Mouse (Mus musculus) kidney, adult 11 months (tissue): ENCODE results near the gene Cdh9.

ENCODE experiments used
- DNase-seq: peaks from one replicate; pipeline ENCODE4 v3.0.0; 2022

Cdh9 gene

DNA sequence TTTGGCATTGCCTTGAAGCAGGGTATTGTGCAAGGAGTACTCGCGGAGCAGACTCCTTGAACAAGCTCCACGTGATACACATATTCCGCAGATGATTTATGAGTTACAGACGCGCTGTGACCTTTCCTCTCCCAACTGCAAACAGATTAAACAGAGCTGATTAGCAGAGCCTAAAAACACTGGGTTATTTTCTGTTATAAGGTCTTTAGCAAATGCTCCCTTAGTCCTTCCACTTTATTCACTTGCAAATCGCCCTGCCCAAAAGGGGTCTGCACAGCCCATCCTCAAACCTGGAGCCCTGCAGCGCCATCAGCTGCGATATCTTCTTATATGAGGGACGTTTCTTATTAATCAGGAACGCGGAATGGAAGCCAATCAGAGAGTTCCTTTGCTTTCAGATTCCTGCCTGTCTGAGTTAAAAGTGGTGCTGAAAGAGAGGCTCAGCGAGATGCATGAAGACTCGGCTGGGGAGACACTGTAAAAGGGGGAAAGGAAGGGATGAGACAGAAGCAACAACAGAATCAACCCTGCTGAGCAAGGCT is at the start of gene Cdh9:
Cdh9 (plus strand) TSS at position 287 of the 542 bp plus-strand sequence.
- no peak for DNase-seq

DNA sequence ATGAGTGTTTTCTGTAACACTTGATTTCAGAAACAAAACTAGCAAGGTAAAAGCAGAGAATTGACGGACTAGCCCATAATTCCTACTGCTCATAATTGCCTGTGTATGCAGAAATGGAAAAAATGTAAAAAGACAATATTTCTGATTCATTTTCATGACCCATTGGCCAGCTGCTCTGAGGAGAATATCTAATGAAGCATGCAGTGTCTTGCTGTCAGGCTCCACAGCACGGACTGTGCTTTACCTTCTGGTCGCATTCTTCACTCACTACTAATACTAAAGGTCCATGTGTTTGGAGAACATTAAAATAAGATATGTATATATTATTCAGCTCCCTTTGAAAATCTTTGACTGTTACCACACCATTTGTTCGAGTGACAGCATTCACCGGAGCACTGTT is 49.5 kb upstream of the Cdh9 start:
- no peak for DNase-seq

GRCm38 (mm10) chr15:16699821-16700220 is 28.7 kb upstream of the Cdh9 start:
- DNase-seq = no peak

DNA sequence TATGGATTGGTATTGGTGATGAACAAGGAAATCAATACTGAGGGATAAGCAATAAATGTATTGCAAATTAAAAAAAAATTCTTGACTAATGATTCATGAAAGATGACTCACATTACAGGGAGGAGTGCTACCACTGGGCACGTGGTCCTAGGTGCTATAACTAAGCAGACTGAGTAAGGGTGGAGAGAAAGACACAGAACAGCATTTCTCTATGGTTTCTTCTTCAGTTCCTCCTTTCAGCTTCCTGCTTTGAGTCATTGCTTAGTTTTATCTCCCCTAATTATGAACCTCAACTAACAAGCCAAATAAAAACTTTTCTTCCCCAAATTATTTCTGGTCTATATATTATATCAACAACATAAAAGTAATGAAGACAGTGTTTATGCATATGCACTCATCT is 26.2 kb upstream of the Cdh9 start:
- no peak for DNase-seq

GRCm38 (mm10) chr15:16739088-16739487 is 10.5 kb downstream of the Cdh9 start:
- DNase-seq = no peak

GRCm38 (mm10) chr15:16746672-16747071 is 18.1 kb downstream of the Cdh9 start:
- no peak for DNase-seq

DNA sequence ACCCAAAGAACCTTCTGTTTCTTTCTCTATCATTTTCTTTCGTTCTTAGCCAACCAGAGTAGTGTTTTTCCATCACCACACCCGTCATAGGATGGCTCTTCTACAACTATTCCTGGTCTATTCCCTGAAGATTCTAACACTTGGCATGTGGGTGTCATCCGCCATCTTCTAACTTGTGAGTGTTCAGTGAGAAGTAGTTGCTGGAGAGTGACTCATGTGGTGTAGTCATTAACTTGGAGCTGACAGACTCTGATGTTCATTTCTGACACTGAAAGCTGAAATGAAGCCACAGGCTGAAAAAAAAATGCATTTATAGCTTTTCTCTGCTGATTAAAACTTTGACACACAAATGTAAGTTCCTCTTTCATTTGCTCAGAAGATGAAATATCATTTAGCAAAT is 34.7 kb downstream of the Cdh9 start:
- DNase-seq = no peak

GRCm38 (mm10) chr15:16784575-16784974 is 56.0 kb downstream of the Cdh9 start:
- DNase-seq = no peak

GRCm38 (mm10) chr15:16792857-16793256 is 64.3 kb downstream of the Cdh9 start:
- no peak for DNase-seq

GRCm38 (mm10) chr15:16801302-16801701 is 72.7 kb downstream of the Cdh9 start:
- no peak for DNase-seq

GRCm38 (mm10) chr15:16810787-16811186 is 82.2 kb downstream of the Cdh9 start:
- no peak for DNase-seq

GRCm38 (mm10) chr15:16814035-16814434 is 85.5 kb downstream of the Cdh9 start:
- no peak for DNase-seq

DNA sequence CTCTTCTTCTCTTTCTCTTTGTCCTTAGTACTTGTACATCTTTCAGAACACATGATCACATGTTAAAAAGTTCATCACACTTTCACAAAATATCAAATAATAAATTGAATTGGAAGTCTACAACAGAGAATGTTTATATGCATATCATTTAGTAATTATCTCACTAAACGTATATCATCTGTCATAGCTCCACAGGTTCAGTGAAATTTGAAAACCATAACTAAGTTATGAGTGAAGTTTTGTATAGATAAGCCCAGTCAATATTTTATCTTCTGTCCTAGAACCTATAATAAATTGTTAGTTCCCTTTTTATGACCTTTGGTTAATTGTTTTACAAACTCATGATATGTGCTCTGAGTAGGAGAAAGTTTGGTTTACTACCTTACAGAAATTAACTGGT is 106.2 kb downstream of the Cdh9 start:
- no peak for DNase-seq

DNA sequence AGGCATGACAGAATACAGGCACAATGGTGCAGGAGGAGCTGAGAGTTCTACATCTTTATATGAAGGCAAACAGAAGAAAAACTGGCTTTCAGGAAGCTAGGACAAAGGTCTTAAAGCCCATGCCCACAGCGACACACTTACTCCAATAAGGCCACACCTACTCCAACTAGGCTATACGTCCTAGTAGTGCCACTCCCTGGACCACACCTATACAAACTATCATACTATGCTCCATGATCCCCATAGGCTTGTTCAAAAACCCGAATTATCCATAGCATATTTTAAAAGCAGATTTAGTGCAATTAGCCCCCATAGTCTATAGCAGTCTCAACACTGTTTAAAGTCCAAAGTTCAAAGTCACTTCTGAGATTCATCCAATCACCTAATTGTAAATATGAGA is 154.0 kb downstream of the Cdh9 start:
- DNase-seq = no peak

- no peak for DNase-seq
Observed at GRCm38 (mm10) chr15:16896674-16897073, 168.1 kb downstream of the Cdh9 start.
